ENCODE assay signal across 8 mouse cellular contexts in the genomic region with DNA sequence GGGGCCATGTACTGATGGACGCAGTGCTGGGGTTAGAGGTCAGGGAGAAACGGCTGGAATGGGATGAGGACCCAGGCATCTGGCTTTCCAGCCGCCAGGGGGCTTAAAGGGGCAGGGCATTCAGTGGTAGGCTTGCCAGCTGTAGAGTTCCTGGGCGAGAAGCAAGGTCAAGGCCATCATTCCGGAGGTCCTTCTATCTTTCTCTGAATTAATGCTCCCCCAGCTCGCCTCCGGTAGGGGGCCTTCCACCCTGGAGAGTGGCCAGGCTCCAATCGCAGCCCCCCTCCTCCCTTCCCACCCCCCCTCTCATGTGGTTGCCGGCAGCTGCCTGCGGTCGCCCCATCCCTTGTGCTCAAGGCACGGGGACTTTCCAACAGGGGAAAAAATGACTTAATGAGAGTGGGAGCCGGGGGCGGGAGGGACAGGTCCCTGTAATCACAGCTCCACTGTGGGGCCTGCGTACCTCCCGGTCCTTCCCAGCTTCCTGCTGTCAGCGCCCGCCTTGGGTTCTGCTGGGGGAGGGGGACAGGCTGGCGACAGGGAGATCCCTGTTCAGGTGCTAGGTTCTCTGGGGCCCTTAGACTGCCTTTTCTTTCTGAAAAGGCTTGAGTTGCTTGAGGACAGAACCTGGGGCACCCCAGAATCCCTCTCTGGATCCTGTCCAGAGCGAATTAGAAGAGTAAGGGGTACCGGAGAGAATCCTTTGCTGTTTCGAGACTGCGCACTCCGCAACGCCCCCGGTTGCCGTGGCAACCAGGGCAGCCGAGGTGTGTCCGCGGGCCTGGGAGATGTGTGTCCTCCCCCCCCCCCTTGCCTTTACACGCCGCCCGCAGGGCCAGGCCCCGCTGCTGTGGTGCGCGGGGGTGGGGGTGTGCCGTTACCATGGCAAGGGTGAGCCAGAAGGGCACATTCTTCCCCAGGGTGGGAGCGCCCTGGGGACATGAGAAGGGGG. TPM values are rescaled to one million over a fixed set of nuclear protein-coding genes. Genes with fewer than 3 reads are reported as not detected.
A peak's percentile ranks its signal among the peaks of the same experiment; 100 is the strongest.
DNase-seq lines count a peak whose midpoint lies in the region; ATAC-seq and TF ChIP-seq lines count a peak whose summit lies in the region.

No protein-coding gene starts in this region.

- 2% methylated on average over 38 of the region's 38 CpGs for WGBS in forebrain, postnatal 0 days
- WGBS in neural tube, embryonic 13.5 days = 1% methylated on average over 36 of the region's 38 CpGs

- no peaks in the 10 kb centered on the region for H3K9me3 ChIP-seq in forebrain, postnatal 0 days (ENCODE audit: low read length)
- H3K9me3 ChIP-seq in neural tube, embryonic 13.5 days = no peaks in the 10 kb centered on the region

- no peaks in the 10 kb centered on the region for H3K36me3 ChIP-seq in forebrain, postnatal 0 days (ENCODE audit: insufficient read depth)
- no peaks in the 10 kb centered on the region for H3K36me3 ChIP-seq in neural tube, embryonic 13.5 days

- peak; percentile 54 for TF ChIP-seq CTCF in forebrain, postnatal 0 days (IDR thresholded peaks at IDR 0.05; ENCODE audit: low read depth)

- peak; percentile 20 for DNase-seq in cerebellum, adult 11-12 months
- peak; percentile 23 to 49 for DNase-seq in thymus, adult 18-20 months
- DNase-seq in thymus, postnatal 10 days (ENCODE audit: low spot score in 2 of 2) = no peak
- DNase-seq in forebrain, postnatal 0 days = peak; percentile 82
- peak; percentile 68 to 80 for DNase-seq in left cerebral cortex, postnatal 14 days (ENCODE audit: low spot score in 2 of 2)
- DNase-seq in thymus, postnatal 4 days = peak; percentile 54

- peak overlapping the region; percentile 71 for H3K4me2 ChIP-seq in forebrain, postnatal 0 days (ENCODE audit: low read depth)
- H3K4me2 ChIP-seq in neural tube, embryonic 13.5 days = peak overlapping the region; percentile 63

- peaks cover 56% of the 10 kb centered on the region for H3K27me3 ChIP-seq in forebrain, postnatal 0 days (ENCODE audit: insufficient read depth, low read length)
- peaks cover 79% of the 10 kb centered on the region for H3K27me3 ChIP-seq in neural tube, embryonic 13.5 days

- peaks cover 10% of the 10 kb centered on the region for H3K4me1 ChIP-seq in forebrain, postnatal 0 days (ENCODE audit: insufficient read depth)
- H3K4me1 ChIP-seq in neural tube, embryonic 13.5 days (replicated peaks) = peaks cover 65% of the 10 kb centered on the region

- peak overlapping the region; percentile 38 for H3K4me3 ChIP-seq in forebrain, postnatal 0 days (ENCODE audit: low read depth, low read length)
- peak overlapping the region; percentile 32 for H3K4me3 ChIP-seq in neural tube, embryonic 13.5 days

- 0 out of 2 replicates have a peak overlapping the region, but pooled peaks have one; percentile 29 for H3K27ac ChIP-seq in forebrain, postnatal 0 days (ENCODE audit: low read depth, low read length)
- H3K27ac ChIP-seq in neural tube, embryonic 13.5 days (replicated peaks) = peak overlapping the region; percentile 25; the same call in 1 of the 2 replicates

- ATAC-seq in cerebellum, adult (ENCODE audit: insufficient number of reproducible peaks, low FRiP score, low TSS enrichment) = no peak
- ATAC-seq in forebrain, postnatal 0 days = peak; percentile 46
- ATAC-seq in neural tube, embryonic 13.5 days (ENCODE audit: low read depth) = peak; percentile 23

- intact Hi-C loops in left cerebral cortex, postnatal 14 days (cut with DNase I) = no loop called here

- H3K9ac ChIP-seq in forebrain, postnatal 0 days = peak overlapping the region; percentile 45
- peak overlapping the region; percentile 63 for H3K9ac ChIP-seq in neural tube, embryonic 13.5 days

RNA-seq across cellular contexts. Expression of a gene that starts 15.3 kb away (rescaled TPM):
- 0.15 and 0.19 TPM in 2 replicates for total RNA-seq in forebrain, postnatal 0 days (2014; rRNA removed)
- 0.21 and 0.23 TPM in 2 replicates for polyA plus RNA-seq in forebrain, postnatal 0 days (2015; fragmentation: Nextera tagmentation; extraction: Ambion mirVana)
- 1 to 10 TPM; 2.7 to 3.4 TPM for total RNA-seq in left cerebral cortex, postnatal 14 days (2021)
- polyA plus RNA-seq in neural tube, embryonic 13.5 days (2015; fragmentation: Nextera tagmentation; extraction: Ambion mirVana) = 0.13 and 0.15 TPM in 2 replicates

RNA-seq across cellular contexts. Expression of a gene that starts 34.9 kb away (rescaled TPM):
- 6.1 and 7.2 TPM in 2 replicates for total RNA-seq in forebrain, postnatal 0 days (2014; rRNA removed)
- polyA plus RNA-seq in forebrain, postnatal 0 days (2015; fragmentation: Nextera tagmentation; extraction: Ambion mirVana) = 3.8 and 4.6 TPM in 2 replicates
- total RNA-seq in left cerebral cortex, postnatal 14 days (2021) = 1 to 10 TPM; 2.0 to 2.8 TPM
- polyA plus RNA-seq in neural tube, embryonic 13.5 days (2015; fragmentation: Nextera tagmentation; extraction: Ambion mirVana) = 8.9 and 10.0 TPM in 2 replicates

RNA-seq across cellular contexts. Expression of a gene that starts 48.1 kb away (rescaled TPM):
- 24.2 and 27.2 TPM in 2 replicates for total RNA-seq in forebrain, postnatal 0 days (2014; rRNA removed)
- 9.7 and 10.0 TPM in 2 replicates for polyA plus RNA-seq in forebrain, postnatal 0 days (2015; fragmentation: Nextera tagmentation; extraction: Ambion mirVana)
- total RNA-seq in left cerebral cortex, postnatal 14 days (2021) = 100 to 1,000 TPM; 566 to 585 TPM
- 7.8 and 9.0 TPM in 2 replicates for polyA plus RNA-seq in neural tube, embryonic 13.5 days (2015; fragmentation: Nextera tagmentation; extraction: Ambion mirVana)

RNA-seq across cellular contexts. Expression of a gene that starts 57.6 kb away (rescaled TPM):
- 0.23 TPM in 1 of 2 replicates, not detected in the other for total RNA-seq in forebrain, postnatal 0 days (2014; rRNA removed)
- not detected in 2 replicates for polyA plus RNA-seq in forebrain, postnatal 0 days (2015; fragmentation: Nextera tagmentation; extraction: Ambion mirVana)
- not detected for total RNA-seq in left cerebral cortex, postnatal 14 days (2021)
- 0.39 TPM in 1 of 2 replicates, not detected in the other for polyA plus RNA-seq in neural tube, embryonic 13.5 days (2015; fragmentation: Nextera tagmentation; extraction: Ambion mirVana)

Comparison
In these comparisons a context has a peak if more than half of its experiments do, and no peak if none do; other contexts are left out.
1. DNase-seq: peak in cerebellum, adult 11-12 months (single experiment), thymus, adult 18-20 months (2 of 2), forebrain, postnatal 0 days (single experiment), left cerebral cortex, postnatal 14 days (2 of 2) and thymus, postnatal 4 days (single experiment); none in thymus, postnatal 10 days (0 of 2).
2. RNA of a gene that starts 48.1 kb away (total RNA-seq): 566 to 585 TPM in left cerebral cortex, postnatal 14 days; 24.2 to 27.2 TPM in forebrain, postnatal 0 days; every median in the first group is over 10 times any median in the second.